Mouse (Mus musculus) CH12.LX (cell line): ENCODE results near the gene Armc12. TPM values are rescaled to one million over a fixed set of nuclear protein-coding genes. Genes with fewer than 3 reads are reported as not detected.

ENCODE experiments used
- polyA plus RNA-seq: library from polyadenylated mRNA; unstranded; fragments of >175 nt; gene quantifications from 2 replicates; pipeline ENCODE4 v1.2.1, GENCODE M21; 2012; ENCODE audit warnings: low read depth; ENCODE audit not compliant: insufficient read length
- total RNA-seq, 2 experiments: library from RNA; depleted of rRNA; stranded (reverse); fragments of 300-350 nt in 1 of 2; fragments of >200 nt in 1 of 2; gene quantifications; 2 replicates each; pipeline ENCODE4 v1.2.3; 2012 to 2014

Gene Armc12
- total and polyA plus RNA-seq, 3 experiments = not detected

Other genes with a start within 250 kb of the Armc12 start
- gene Fance, start 217.3 kb upstream of the Armc12 start, total RNA-seq (2012; rRNA removed) = 26.9 and 29.6 TPM in 2 replicates
- 11.4 and 17.4 TPM in 2 replicates for gene Fance, start 217.3 kb upstream of the Armc12 start, total RNA-seq (2014; rRNA removed)
- 35.8 and 37.9 TPM in 2 replicates for gene Fance, start 217.3 kb upstream of the Armc12 start, polyA plus RNA-seq
- 3,510 and 4,144 TPM in 2 replicates for gene Rpl10a, start 202.3 kb upstream of the Armc12 start, total RNA-seq (2012; rRNA removed)
- 2,222 and 3,467 TPM in 2 replicates for gene Rpl10a, start 202.3 kb upstream of the Armc12 start, total RNA-seq (2014; rRNA removed)
- 1,605 and 1,846 TPM in 2 replicates for gene Rpl10a, start 202.3 kb upstream of the Armc12 start, polyA plus RNA-seq
- 0.17 and 0.42 TPM in 2 replicates for gene Tead3, start 180.0 kb upstream of the Armc12 start, total RNA-seq (2012; rRNA removed)
- not detected in 2 replicates for gene Tead3, start 180.0 kb upstream of the Armc12 start, total RNA-seq (2014; rRNA removed)
- 0.08 TPM in 1 of 2 replicates, not detected in the other for gene Tead3, start 180.0 kb upstream of the Armc12 start, polyA plus RNA-seq
- 0.17 TPM in 1 of 2 replicates, not detected in the other for gene Tulp1, start 165.6 kb upstream of the Armc12 start, total RNA-seq (2012; rRNA removed)
- gene Tulp1, start 165.6 kb upstream of the Armc12 start, total RNA-seq (2014; rRNA removed) = not detected in 2 replicates
- gene Tulp1, start 165.6 kb upstream of the Armc12 start, polyA plus RNA-seq = not detected in 2 replicates
- gene Fkbp5, start 13.3 kb upstream of the Armc12 start, total RNA-seq (2012; rRNA removed) = 14.4 and 17.5 TPM in 2 replicates
- 21.5 and 22.6 TPM in 2 replicates for gene Fkbp5, start 13.3 kb upstream of the Armc12 start, total RNA-seq (2014; rRNA removed)
- 31.4 and 35.3 TPM in 2 replicates for gene Fkbp5, start 13.3 kb upstream of the Armc12 start, polyA plus RNA-seq
- not detected in 2 replicates for gene Clpsl2, start 18.6 kb downstream of the Armc12 start, total RNA-seq (2012; rRNA removed)
- gene Clpsl2, start 18.6 kb downstream of the Armc12 start, total RNA-seq (2014; rRNA removed) = not detected in 2 replicates
- not detected in 2 replicates for gene Clpsl2, start 18.6 kb downstream of the Armc12 start, polyA plus RNA-seq
- not detected in 2 replicates for gene Clps, start 30.0 kb downstream of the Armc12 start, total RNA-seq (2012; rRNA removed)
- not detected in 2 replicates for gene Clps, start 30.0 kb downstream of the Armc12 start, total RNA-seq (2014; rRNA removed)
- not detected in 2 replicates for gene Clps, start 30.0 kb downstream of the Armc12 start, polyA plus RNA-seq
- 0.08 TPM in 1 of 2 replicates, not detected in the other for gene Lhfpl5, start 44.8 kb downstream of the Armc12 start, total RNA-seq (2012; rRNA removed)
- gene Lhfpl5, start 44.8 kb downstream of the Armc12 start, total RNA-seq (2014; rRNA removed) = not detected in 2 replicates
- gene Lhfpl5, start 44.8 kb downstream of the Armc12 start, polyA plus RNA-seq = not detected in 2 replicates
- 65.9 and 83.3 TPM in 2 replicates for gene Srpk1, start 91.9 kb downstream of the Armc12 start, total RNA-seq (2012; rRNA removed)
- gene Srpk1, start 91.9 kb downstream of the Armc12 start, total RNA-seq (2014; rRNA removed) = 60.8 and 70.0 TPM in 2 replicates
- gene Srpk1, start 91.9 kb downstream of the Armc12 start, polyA plus RNA-seq = 129 and 163 TPM in 2 replicates
- not detected in 2 replicates for gene Slc26a8, start 159.4 kb downstream of the Armc12 start, total RNA-seq (2012; rRNA removed)
- gene Slc26a8, start 159.4 kb downstream of the Armc12 start, total RNA-seq (2014; rRNA removed) = not detected in 2 replicates
- 0.11 and 0.44 TPM in 2 replicates for gene Slc26a8, start 159.4 kb downstream of the Armc12 start, polyA plus RNA-seq
- gene Mapk14, start 160.5 kb downstream of the Armc12 start, total RNA-seq (2012; rRNA removed) = 27.1 and 27.6 TPM in 2 replicates
- gene Mapk14, start 160.5 kb downstream of the Armc12 start, total RNA-seq (2014; rRNA removed) = 21.0 and 22.6 TPM in 2 replicates
- 59.8 and 69.5 TPM in 2 replicates for gene Mapk14, start 160.5 kb downstream of the Armc12 start, polyA plus RNA-seq
- 0.38 TPM in 1 of 2 replicates, not detected in the other for gene AC170998.1, start 195.3 kb downstream of the Armc12 start, total RNA-seq (2012; rRNA removed)
- not detected in 2 replicates for gene AC170998.1, start 195.3 kb downstream of the Armc12 start, total RNA-seq (2014; rRNA removed)
- gene AC170998.1, start 195.3 kb downstream of the Armc12 start, polyA plus RNA-seq = 0.50 TPM in 1 of 2 replicates, not detected in the other
- not detected in 2 replicates for gene Mapk13, start 238.5 kb downstream of the Armc12 start, total RNA-seq (2012; rRNA removed)
- not detected in 2 replicates for gene Mapk13, start 238.5 kb downstream of the Armc12 start, total RNA-seq (2014; rRNA removed)
- gene Mapk13, start 238.5 kb downstream of the Armc12 start, polyA plus RNA-seq = not detected in 2 replicates